Mouse (Mus musculus) frontal cortex, adult 2 months (tissue): ENCODE results near the gene Gcg. TPM values are rescaled to one million over a fixed set of nuclear protein-coding genes. Genes with fewer than 3 reads are reported as not detected.
A peak's percentile ranks its signal among the peaks of the same experiment; 100 is the strongest.

Experiments used
- DNase-seq, 2 experiments: peaks; one replicate each; pipeline ENCODE4 v3.0.0; 2022; ENCODE audit warnings: low spot score in 1 of 2; ENCODE audit errors: extremely low spot score in 1 of 2
- polyA plus RNA-seq: library from polyadenylated mRNA; depleted of rRNA; stranded (reverse); fragments of >200 nt; gene quantifications from 2 replicates; pipeline ENCODE4 v1.2.3, GENCODE M21; 2012; rRNA removed

Gene Gcg
- polyA plus RNA-seq, 1 experiment: 0.08 TPM

DNA sequence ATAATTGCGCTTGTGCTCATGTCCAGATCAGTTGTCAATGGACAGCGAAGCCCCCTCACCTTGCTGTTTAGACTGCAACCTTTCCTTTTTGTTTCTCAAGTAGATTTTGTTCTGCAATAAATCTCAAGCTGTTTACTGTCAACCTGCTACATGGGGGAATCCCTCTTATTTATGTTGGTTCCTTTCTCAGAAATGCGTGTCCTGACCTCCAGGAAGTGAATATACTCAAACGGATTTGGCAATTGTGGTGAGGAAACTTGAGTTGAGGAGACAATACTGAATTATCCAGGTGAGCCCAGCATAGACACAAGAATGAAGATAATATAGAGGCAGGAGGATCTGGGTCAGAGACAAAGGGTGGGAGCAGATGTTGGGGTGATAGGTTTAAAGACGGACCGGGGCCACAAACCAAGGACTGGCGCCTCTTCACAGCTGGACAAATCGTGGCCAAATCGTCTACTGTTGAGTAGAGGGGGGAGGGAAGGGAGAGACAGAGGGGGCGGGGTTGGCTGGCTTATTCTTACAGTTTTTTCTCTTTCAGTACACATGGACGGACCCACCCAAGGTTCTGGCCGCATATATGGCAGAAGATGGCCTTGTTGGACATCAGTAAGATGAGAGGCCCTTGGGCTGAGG is 22.5 kb downstream of the Gcg start:
- DNase-seq: no peak

DNA sequence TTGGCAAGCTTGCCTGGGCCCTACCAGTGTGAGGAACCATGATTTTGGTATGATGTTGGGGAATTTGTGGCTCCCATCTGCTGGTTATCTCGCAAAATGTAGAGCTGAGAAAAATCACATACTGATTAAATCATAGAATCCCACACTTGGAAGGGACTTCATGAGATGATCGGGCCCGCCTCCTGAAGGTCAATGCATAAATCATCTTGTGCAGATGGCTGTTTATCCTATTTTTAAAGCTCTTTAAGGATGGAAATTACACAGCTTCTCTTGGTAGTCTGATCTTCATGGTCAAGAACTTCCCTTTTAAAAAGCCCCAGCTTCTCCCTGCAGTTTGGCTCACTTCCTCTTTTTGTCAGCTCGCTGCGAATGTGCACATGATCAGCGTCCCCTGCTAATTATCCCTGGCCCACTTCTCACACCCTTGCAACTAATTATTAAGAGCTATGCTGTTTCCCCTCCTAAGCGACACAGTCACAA is 23.2 kb downstream of the Gcg start:
- peak in 1 of 2 experiments; percentile 43 for DNase-seq

DNA sequence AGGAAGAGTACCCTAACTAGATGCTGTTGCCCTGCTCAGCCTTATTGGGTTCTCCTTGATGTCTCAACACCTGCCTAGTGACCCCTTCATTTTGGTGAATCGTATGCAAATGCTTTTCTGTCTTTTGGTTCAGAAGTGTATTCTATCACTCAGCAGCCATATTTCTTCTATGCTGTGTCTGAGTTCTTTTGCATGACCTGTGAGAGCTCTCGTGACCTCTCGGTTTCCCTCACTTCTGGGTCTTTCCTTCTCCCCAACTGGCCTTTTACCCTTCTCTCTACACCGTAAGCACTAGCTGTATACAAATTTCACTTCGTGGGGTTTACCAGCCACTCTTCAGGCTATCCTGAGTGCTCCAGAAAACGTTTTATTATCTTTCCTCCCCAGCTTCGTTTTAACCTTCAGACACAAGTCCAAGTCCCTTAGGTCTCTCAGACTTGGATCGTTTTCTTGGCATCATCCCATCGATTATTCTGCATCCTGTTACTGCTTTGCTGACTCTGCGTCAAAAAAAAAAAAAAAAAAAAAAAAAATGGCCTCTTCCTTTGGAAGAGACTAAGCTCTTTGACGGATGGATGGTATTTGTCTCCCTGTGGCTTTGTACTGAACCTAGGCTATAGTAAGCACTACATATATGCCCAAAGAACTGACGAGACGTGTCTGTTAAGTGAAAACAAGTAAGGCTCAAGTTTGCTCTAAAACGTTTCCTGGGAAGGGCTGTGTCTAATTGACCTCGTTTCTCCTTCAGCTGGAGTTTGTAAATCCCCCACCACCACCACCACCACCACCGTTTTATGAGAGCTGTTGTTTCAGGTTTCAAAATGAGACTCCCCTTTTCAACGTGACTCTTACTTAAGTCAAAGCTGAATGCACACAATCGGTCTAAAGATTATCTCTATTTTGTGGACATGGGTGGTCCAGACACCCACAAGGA is 23.9 kb downstream of the Gcg start:
- DNase-seq: no peak

DNA sequence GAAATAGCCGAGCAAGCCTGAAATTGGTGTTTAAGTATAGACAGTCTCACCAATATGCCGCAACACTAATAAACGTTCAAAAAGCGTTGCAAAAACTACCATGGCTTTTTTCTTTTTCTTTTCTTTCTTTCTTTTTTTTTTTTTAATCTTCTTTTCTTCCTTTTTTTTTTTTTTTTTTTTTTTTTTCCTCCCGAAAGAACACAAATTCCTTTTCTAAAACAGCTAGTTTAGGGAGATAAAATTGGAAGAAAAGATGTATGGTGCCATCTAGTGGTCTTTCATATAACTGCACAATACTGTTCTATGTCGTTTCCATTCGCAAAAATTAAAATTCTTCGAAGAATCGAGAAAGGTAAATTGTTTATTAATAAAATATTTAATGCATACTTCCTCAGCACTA is 25.4 kb downstream of the Gcg start:
- peak in 1 of 2 experiments; percentile 82 for DNase-seq

DNA sequence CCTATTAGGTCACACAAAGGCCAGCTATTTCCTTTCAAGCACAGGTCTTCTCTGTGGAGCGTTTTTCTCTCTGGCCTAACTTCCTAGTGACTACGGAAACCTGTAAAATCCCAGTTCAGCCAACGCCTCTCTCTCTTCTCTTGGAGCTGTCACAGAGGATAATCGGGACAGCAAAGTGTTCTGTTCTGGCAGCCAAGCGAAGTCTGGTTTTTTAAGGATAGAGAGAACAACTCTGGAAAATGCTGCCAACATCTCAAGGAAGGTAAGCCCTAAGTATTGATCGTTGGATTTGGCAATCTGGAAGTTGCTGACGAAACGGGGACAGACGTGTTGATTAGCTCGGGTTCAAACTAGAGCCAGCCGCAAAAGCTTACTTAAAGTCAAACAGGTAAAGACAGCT is 28.5 kb downstream of the Gcg start:
- DNase-seq: peak in 1 of 2 experiments; percentile 38

DNA sequence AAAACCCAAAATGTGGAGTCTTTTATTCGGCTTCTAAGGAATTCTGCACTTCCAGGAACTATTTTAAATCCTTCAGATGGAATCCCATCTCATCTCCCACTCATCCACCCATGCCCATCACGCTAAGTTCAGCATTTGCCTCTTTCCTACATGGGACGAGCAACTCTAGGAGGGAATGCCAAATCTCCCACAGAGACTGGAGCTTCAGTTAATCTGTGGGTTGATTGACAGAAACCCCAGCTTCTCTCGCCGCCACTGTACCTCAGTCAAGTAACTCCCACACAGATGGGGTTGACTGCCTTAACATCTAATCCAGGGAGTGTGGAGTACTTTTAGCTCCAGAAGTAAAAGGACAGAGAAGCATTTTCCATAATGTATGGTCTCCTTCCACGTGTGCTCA is 29.4 kb downstream of the Gcg start:
- peak; percentile 62 to 69 for DNase-seq

DNA sequence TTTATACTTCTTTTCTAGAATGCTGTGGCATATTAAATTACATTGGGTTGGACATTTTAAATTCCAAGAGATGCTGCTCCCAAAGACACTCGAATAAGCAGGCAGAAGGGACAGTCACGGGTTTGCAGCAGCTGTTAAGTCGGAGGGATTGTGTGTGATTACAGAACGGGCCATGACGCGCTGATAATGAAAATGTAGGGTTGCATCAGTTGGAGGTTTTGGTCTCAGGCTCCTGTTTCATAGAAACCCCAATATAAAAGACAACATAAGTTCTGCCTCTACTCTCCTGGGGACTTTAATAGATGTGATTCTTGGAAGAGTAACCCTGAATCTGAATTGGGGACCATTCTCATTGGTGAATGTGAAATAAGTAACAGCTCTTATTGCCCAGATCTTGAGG is 33.1 kb downstream of the Gcg start:
- no peak for DNase-seq

DNA sequence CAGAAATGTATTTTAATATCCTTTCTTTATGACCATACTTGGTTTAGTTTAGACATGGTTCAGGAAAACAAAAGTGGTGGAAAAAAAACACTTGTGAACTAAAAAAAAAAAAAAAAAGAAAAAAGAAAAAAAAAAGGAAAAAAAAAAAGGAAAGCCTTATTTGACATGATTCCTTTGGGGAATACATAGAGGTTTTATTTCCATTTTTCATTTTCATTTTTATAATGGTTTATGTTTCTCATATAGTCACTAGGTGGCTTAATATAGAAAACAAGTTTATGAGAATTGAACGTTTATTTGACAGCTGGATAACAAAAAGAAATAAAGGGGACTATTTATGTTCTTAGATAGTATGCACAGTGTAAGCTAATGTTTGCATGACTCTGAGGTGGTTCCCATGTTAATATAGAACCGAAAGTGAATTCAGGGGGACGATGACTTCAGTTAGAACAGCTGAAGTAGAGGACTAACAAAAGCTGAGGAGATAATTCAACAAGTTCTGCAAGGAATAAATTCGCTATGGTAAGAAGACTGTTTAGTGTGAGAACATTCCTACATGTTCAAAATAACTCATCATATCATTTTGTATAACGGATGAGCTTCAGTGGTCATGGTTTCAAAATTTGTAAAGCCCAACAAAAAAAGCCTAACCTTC is 33.6 kb downstream of the Gcg start:
- DNase-seq: no peak

DNA sequence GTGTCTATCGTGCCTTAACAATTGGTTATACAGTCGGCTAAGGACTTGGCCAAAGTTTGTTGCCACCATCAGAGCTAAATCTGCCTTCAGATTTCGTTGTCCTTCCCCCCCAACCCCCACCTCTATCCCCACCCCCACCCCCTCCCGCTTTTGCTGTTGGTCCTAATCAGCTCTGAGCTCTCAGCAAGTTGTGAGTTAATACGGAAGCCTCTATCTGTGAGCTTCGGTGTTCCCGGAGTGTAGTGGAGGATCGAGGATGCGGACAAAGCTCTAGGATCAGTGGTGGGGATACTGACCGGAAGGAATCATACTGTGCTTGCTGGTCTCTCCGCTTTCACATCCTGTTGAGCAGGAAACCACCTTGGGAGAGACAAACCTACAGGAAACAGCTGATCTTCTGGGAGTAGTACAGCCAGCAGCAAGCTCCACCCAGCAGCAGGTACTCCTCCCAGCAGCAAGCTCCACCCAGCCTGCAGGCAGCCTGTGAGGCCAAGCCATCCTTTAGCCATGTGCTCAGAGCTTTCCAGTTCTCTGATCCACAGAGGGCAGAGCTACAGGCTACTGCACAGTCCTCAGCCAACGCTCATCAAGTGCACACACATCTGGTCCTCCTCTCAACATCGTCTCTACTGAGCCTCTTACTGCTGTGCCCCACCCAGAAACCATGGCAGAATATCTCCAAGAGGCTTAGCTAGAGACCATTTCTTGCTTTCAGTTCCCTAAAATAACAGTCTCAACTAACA is 42.5 kb downstream of the Gcg start:
- DNase-seq: no peak

DNA sequence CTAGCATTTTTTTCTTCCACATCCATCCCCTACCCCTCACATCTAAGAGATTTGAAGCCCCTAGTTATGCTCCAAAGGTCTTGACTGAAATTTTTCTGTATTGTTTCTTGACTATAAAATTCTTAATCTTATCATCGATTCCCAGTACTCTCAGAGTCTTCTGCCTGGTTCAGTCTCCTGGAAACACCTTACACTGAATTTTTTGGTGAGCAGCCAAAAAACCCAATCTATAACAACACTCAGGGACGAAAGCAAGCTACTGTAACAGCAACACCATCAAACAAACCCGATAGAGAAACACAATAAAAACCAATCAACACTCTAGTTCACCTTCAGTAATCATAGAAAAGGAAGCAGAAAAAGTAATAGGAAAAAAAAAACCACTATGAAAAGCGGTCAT is 43.4 kb downstream of the Gcg start:
- DNase-seq: no peak

DNA sequence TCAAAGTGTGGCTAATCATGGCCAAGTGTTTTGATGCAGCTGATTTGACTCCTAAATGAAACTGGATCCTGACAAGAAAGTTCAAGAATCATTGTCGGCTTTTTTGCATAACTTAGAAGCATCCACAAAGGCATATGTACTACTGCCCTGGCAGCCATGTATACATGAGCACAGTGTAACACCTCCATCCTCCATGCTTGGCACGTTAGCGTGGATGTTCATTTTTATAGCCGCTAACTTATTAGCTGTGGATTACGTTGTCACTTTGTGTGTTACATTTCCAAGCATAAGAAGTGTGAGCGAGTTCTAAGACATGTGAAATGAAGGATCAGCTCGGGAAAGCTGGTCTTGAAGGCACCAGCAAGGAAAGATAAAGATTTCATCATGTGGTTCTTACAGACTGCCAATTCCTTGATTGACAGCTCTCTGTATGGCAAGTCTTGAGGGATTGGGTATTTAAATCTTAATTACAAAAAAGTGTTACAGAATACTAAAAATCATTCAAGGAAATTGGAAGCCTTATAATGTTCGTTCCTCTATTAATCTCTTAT is 52.1 kb downstream of the Gcg start:
- DNase-seq: no peak

DNA sequence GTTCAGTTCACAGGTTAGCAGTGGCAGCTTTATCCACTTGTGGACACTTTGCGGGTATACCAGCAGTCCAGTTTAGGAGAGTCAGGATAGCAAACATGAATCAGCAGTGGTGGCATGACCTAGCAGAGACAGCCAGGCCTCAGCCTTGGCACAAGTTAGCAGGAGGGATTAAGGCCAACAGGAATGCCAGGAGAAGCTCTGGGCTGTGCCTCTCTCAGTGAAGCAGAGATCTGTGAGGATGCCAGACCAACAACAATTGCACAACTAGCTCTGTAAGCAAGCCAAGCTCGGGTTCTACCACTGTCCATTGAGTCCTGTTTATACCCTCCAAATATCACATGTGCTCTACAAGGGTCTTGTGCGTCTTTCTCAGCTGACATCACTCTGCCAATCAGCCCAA is 57.5 kb downstream of the Gcg start:
- no peak for DNase-seq

Other genes with a start within 250 kb of the Gcg start
- gene Dpp4, start 71.4 kb downstream of the Gcg start, polyA plus RNA-seq: 1.7 and 1.9 TPM in 2 replicates
- 3.1 and 3.2 TPM in 2 replicates for gene Fap, start 90.4 kb upstream of the Gcg start, polyA plus RNA-seq
- gene Ifih1, start 162.6 kb upstream of the Gcg start, polyA plus RNA-seq: 2.6 and 3.0 TPM in 2 replicates
- gene Gca, start 180.6 kb upstream of the Gcg start, polyA plus RNA-seq: 18.2 and 18.4 TPM in 2 replicates